In genomic region chr6:52201269-52201668, GRCm38 (mm10) we compare ENCODE assay signal across 18 mouse cellular contexts. TPM values are rescaled to one million over a fixed set of nuclear protein-coding genes. Genes with fewer than 3 reads are reported as not detected.
DNase-seq lines count a peak whose midpoint lies in the region; ATAC-seq lines count a peak whose summit lies in the region.
"Had no signal": no experiment of that assay in that cellular context is flagged by ENCODE, and none has a peak within 500 bp of the region (broad histone marks: within the 10 kb centered on the region; RNA-seq: fewer than 3 reads in every experiment).

No protein-coding gene starts in this region.

- no peak overlapping the region for H3K4me3 ChIP-seq in heart, embryonic 16.5 days (ENCODE audit: low read length)
- peak overlapping the region; percentile 74 for H3K4me3 ChIP-seq in lung, embryonic 15.5 days
- no peak overlapping the region for H3K4me3 ChIP-seq in forebrain, embryonic 14.5 days (ENCODE audit: low read depth, low read length)
- no peak overlapping the region for H3K4me3 ChIP-seq in midbrain, embryonic 11.5 days (ENCODE audit: low read depth, low read length)
- H3K4me3 ChIP-seq: forebrain, embryonic 10.5 days; gastrocnemius, adult 2 months; heart, embryonic 12.5 days; limb, embryonic 15.5 days had no signal

- 35% methylated on average over 1 of the region's 1 CpGs for WGBS in heart, embryonic 16.5 days
- WGBS in lung, embryonic 15.5 days = 11% methylated on average over 1 of the region's 1 CpGs
- 14% methylated on average over 1 of the region's 1 CpGs for WGBS in forebrain, embryonic 14.5 days
- WGBS in midbrain, embryonic 11.5 days = 15% methylated on average over 1 of the region's 1 CpGs

- ATAC-seq in heart, embryonic 16.5 days (replicated peaks; ENCODE audit: extremely low read depth, insufficient read depth, low FRiP score) = no peak
- no peak for ATAC-seq in lung, embryonic 15.5 days (ENCODE audit: borderline replicate concordance, extremely low read depth, low FRiP score, low TSS enrichment)
- no peak for ATAC-seq in forebrain, embryonic 14.5 days
- ATAC-seq in midbrain, embryonic 11.5 days (ENCODE audit: low FRiP score) = no peak
- ATAC-seq: midbrain, embryonic 16.5 days had no signal

- peak overlapping the region; percentile 12; the same call in 1 of the 2 replicates for H3K4me2 ChIP-seq in heart, embryonic 16.5 days (ENCODE audit: low read depth, low read length)
- H3K4me2 ChIP-seq in lung, embryonic 15.5 days = peak overlapping the region; percentile 66
- no peak overlapping the region for H3K4me2 ChIP-seq in forebrain, embryonic 14.5 days (ENCODE audit: low read length)
- no peak overlapping the region for H3K4me2 ChIP-seq in midbrain, embryonic 11.5 days
- H3K4me2 ChIP-seq: heart, embryonic 12.5 days had no signal

- H3K9ac ChIP-seq in heart, embryonic 16.5 days (ENCODE audit: low read length) = no peak overlapping the region
- peak overlapping the region; percentile 97 for H3K9ac ChIP-seq in lung, embryonic 15.5 days
- H3K9ac ChIP-seq in forebrain, embryonic 14.5 days (ENCODE audit: low read length) = no peak overlapping the region
- H3K9ac ChIP-seq in midbrain, embryonic 11.5 days (ENCODE audit: low read length) = no peak overlapping the region
- H3K9ac ChIP-seq: heart, embryonic 12.5 days; limb, embryonic 15.5 days had no signal

- H3K27ac ChIP-seq in heart, embryonic 16.5 days (ENCODE audit: low read length) = no peak overlapping the region
- peak overlapping the region; percentile 86 for H3K27ac ChIP-seq in lung, embryonic 15.5 days
- H3K27ac ChIP-seq in forebrain, embryonic 14.5 days (ENCODE audit: low read depth, low read length) = no peak overlapping the region
- H3K27ac ChIP-seq in midbrain, embryonic 11.5 days (ENCODE audit: low read depth, low read length) = no peak overlapping the region
- H3K27ac ChIP-seq: forebrain, embryonic 10.5 days; gastrocnemius, adult 2 months; limb, embryonic 15.5 days had no signal

- intact Hi-C loops in heart, postnatal 14 days (cut with DNase I) = no loop called here

- no peaks in the 10 kb centered on the region for H3K9me3 ChIP-seq in heart, embryonic 16.5 days (replicated peaks; ENCODE audit: control insufficient read depth, low read length)
- no peaks in the 10 kb centered on the region for H3K9me3 ChIP-seq in lung, embryonic 15.5 days
- H3K9me3 ChIP-seq in forebrain, embryonic 14.5 days (replicated peaks; ENCODE audit: control insufficient read depth, low read length) = no peaks in the 10 kb centered on the region
- no peaks in the 10 kb centered on the region for H3K9me3 ChIP-seq in midbrain, embryonic 11.5 days (ENCODE audit: control insufficient read depth, low read length)
- H3K9me3 ChIP-seq: forebrain, embryonic 10.5 days; heart, embryonic 12.5 days; limb, embryonic 15.5 days had no signal

- H3K36me3 ChIP-seq in heart, embryonic 16.5 days (ENCODE audit: control insufficient read depth, insufficient read depth) = no peaks in the 10 kb centered on the region
- H3K36me3 ChIP-seq in lung, embryonic 15.5 days = no peaks in the 10 kb centered on the region
- H3K36me3 ChIP-seq in forebrain, embryonic 14.5 days (ENCODE audit: control insufficient read depth, insufficient read depth, low read length) = no peaks in the 10 kb centered on the region
- no peaks in the 10 kb centered on the region for H3K36me3 ChIP-seq in midbrain, embryonic 11.5 days (ENCODE audit: control insufficient read depth, insufficient read depth, low read length)
- H3K36me3 ChIP-seq: forebrain, embryonic 10.5 days; heart, embryonic 12.5 days had no signal

- peaks cover 3% of the 10 kb centered on the region; the same call in 1 of the 2 replicates for H3K4me1 ChIP-seq in heart, embryonic 16.5 days (ENCODE audit: control insufficient read depth, insufficient read depth, low read length)
- peaks cover 19% of the 10 kb centered on the region for H3K4me1 ChIP-seq in lung, embryonic 15.5 days
- H3K4me1 ChIP-seq in forebrain, embryonic 14.5 days (ENCODE audit: control insufficient read depth, insufficient read depth, low read length) = no peaks in the 10 kb centered on the region
- H3K4me1 ChIP-seq in midbrain, embryonic 11.5 days (ENCODE audit: control insufficient read depth, insufficient read depth, low read length) = peaks cover 7% of the 10 kb centered on the region

- peaks cover 80% of the 10 kb centered on the region for H3K27me3 ChIP-seq in heart, embryonic 16.5 days (ENCODE audit: control insufficient read depth, insufficient read depth, low read length)
- H3K27me3 ChIP-seq in lung, embryonic 15.5 days = peaks cover 91% of the 10 kb centered on the region
- H3K27me3 ChIP-seq in forebrain, embryonic 14.5 days (replicated peaks; ENCODE audit: control insufficient read depth, insufficient read depth, low read length) = peaks cover 99% of the 10 kb centered on the region
- H3K27me3 ChIP-seq in midbrain, embryonic 11.5 days (ENCODE audit: control insufficient read depth, insufficient read depth, low read length) = peaks cover 98% of the 10 kb centered on the region

- no peak for DNase-seq in heart, postnatal 14 days
- no peak for DNase-seq in lung, postnatal 14 days
- peak; percentile 56 for DNase-seq in neural tube, embryonic 10.5 days (ENCODE audit: extremely low spot score, low spot score)
- DNase-seq in forebrain, embryonic 14.5 days (ENCODE audit: low spot score) = no peak
- no peak for DNase-seq in left cerebral cortex, adult 18-20 months (ENCODE audit: low spot score in 2 of 2)
- DNase-seq in midbrain, embryonic 11.5 days (ENCODE audit: low spot score, missing footprints) = no peak
- DNase-seq: adrenal gland, adult 8-10 months; gastrocnemius, adult 2 months; kidney, postnatal 14 days; thymus, postnatal 4 days had no signal

RNA-seq across cellular contexts. Expression of gene Hoxa5, which starts 3.1 kb away (rescaled TPM):
- 1.3 and 3.3 TPM in 2 replicates for polyA plus RNA-seq in heart, embryonic 16.5 days (2015; fragmentation: Nextera tagmentation; extraction: Ambion mirVana)
- 1 to 10 TPM; 1.4 to 2.1 TPM for total RNA-seq in heart, postnatal 14 days (2021)
- polyA plus RNA-seq in lung, embryonic 15.5 days (2015; fragmentation: Nextera tagmentation; extraction: Ambion mirVana) = 48.2 and 48.7 TPM in 2 replicates
- polyA plus RNA-seq in forebrain, embryonic 14.5 days (2014; fragmentation: Nextera tagmentation; extraction: Ambion mirVana) = 0.26 TPM in 1 of 2 replicates, not detected in the other
- total RNA-seq in left cerebral cortex, adult 18-20 months (2021) = not detected
- polyA plus RNA-seq in midbrain, embryonic 11.5 days (2014; fragmentation: Nextera tagmentation; extraction: Ambion mirVana) = not detected in 2 replicates
- total RNA-seq: layer of hippocampus, postnatal 10 days had no signal
- polyA plus RNA-seq: forebrain, embryonic 10.5 days; midbrain, embryonic 16.5 days had no signal

RNA-seq across cellular contexts. Expression of gene Hoxa6, which starts 7.3 kb away (rescaled TPM):
- not detected in 2 replicates for polyA plus RNA-seq in heart, embryonic 16.5 days (2015; fragmentation: Nextera tagmentation; extraction: Ambion mirVana)
- total RNA-seq in heart, postnatal 14 days (2021) = not detected
- polyA plus RNA-seq in lung, embryonic 15.5 days (2015; fragmentation: Nextera tagmentation; extraction: Ambion mirVana) = 2.9 and 3.1 TPM in 2 replicates
- not detected in 2 replicates for polyA plus RNA-seq in forebrain, embryonic 14.5 days (2014; fragmentation: Nextera tagmentation; extraction: Ambion mirVana)
- not detected for total RNA-seq in left cerebral cortex, adult 18-20 months (2021)
- not detected in 2 replicates for polyA plus RNA-seq in midbrain, embryonic 11.5 days (2014; fragmentation: Nextera tagmentation; extraction: Ambion mirVana)
- total RNA-seq: layer of hippocampus, postnatal 10 days had no signal
- polyA plus RNA-seq: embryonic facial prominence, embryonic 11.5 days; forebrain, embryonic 10.5 days; heart, embryonic 12.5 days; midbrain, embryonic 16.5 days had no signal

RNA-seq across cellular contexts. Expression of gene Hoxa4, which starts 9.7 kb away (rescaled TPM):
- polyA plus RNA-seq in heart, embryonic 16.5 days (2015; fragmentation: Nextera tagmentation; extraction: Ambion mirVana) = 0.54 TPM in 1 of 2 replicates, not detected in the other
- under 1 TPM; 0.44 to 0.62 TPM for total RNA-seq in heart, postnatal 14 days (2021)
- 4.1 and 4.2 TPM in 2 replicates for polyA plus RNA-seq in lung, embryonic 15.5 days (2015; fragmentation: Nextera tagmentation; extraction: Ambion mirVana)
- not detected in 2 replicates for polyA plus RNA-seq in forebrain, embryonic 14.5 days (2014; fragmentation: Nextera tagmentation; extraction: Ambion mirVana)
- total RNA-seq in left cerebral cortex, adult 18-20 months (2021) = not detected
- not detected in 2 replicates for polyA plus RNA-seq in midbrain, embryonic 11.5 days (2014; fragmentation: Nextera tagmentation; extraction: Ambion mirVana)
- total RNA-seq: layer of hippocampus, postnatal 10 days had no signal
- polyA plus RNA-seq: forebrain, embryonic 10.5 days; midbrain, embryonic 16.5 days had no signal

RNA-seq across cellular contexts. Expression of gene Hoxa3, which starts 11.9 kb away (rescaled TPM):
- 0.89 and 1.3 TPM in 2 replicates for polyA plus RNA-seq in heart, embryonic 16.5 days (2015; fragmentation: Nextera tagmentation; extraction: Ambion mirVana)
- 1 to 10 TPM; 1.2 TPM for total RNA-seq in heart, postnatal 14 days (2021)
- polyA plus RNA-seq in lung, embryonic 15.5 days (2015; fragmentation: Nextera tagmentation; extraction: Ambion mirVana) = 7.5 and 9.4 TPM in 2 replicates
- not detected in 2 replicates for polyA plus RNA-seq in forebrain, embryonic 14.5 days (2014; fragmentation: Nextera tagmentation; extraction: Ambion mirVana)
- total RNA-seq in left cerebral cortex, adult 18-20 months (2021) = not detected
- 0.11 TPM in 1 of 2 replicates, not detected in the other for polyA plus RNA-seq in midbrain, embryonic 11.5 days (2014; fragmentation: Nextera tagmentation; extraction: Ambion mirVana)
- total RNA-seq: layer of hippocampus, postnatal 10 days had no signal
- polyA plus RNA-seq: forebrain, embryonic 10.5 days; midbrain, embryonic 16.5 days had no signal

RNA-seq across cellular contexts. Expression of gene Gm28308, which starts 11.9 kb away (rescaled TPM):
- not detected in 2 replicates for polyA plus RNA-seq in heart, embryonic 16.5 days (2015; fragmentation: Nextera tagmentation; extraction: Ambion mirVana)
- not detected for total RNA-seq in heart, postnatal 14 days (2021)
- polyA plus RNA-seq in lung, embryonic 15.5 days (2015; fragmentation: Nextera tagmentation; extraction: Ambion mirVana) = not detected in 2 replicates
- polyA plus RNA-seq in forebrain, embryonic 14.5 days (2014; fragmentation: Nextera tagmentation; extraction: Ambion mirVana) = not detected in 2 replicates
- total RNA-seq in left cerebral cortex, adult 18-20 months (2021) = not detected
- not detected in 2 replicates for polyA plus RNA-seq in midbrain, embryonic 11.5 days (2014; fragmentation: Nextera tagmentation; extraction: Ambion mirVana)
- total RNA-seq: layer of hippocampus, postnatal 10 days had no signal
- polyA plus RNA-seq: forebrain, embryonic 10.5 days; heart, embryonic 12.5 days; midbrain, embryonic 16.5 days had no signal

Comparison
In these comparisons a context has a peak if more than half of its experiments do, and no peak if none do; other contexts are left out.
1. H3K4me2 ChIP-seq: peak in heart, embryonic 16.5 days (single experiment) and lung, embryonic 15.5 days (single experiment); none in forebrain, embryonic 14.5 days (single experiment) and midbrain, embryonic 11.5 days (single experiment).
2. RNA of gene Hoxa5, which starts 3.1 kb away (polyA plus RNA-seq): 48.2 to 48.7 TPM in lung, embryonic 15.5 days; 1.3 to 3.3 TPM in heart, embryonic 16.5 days, not detected in midbrain, embryonic 11.5 days and 0.26 TPM in forebrain, embryonic 14.5 days; every median in the first group is over 10 times any median in the second.